Mouse (Mus musculus) 416B (cell line): ENCODE measurements at regions not wholly inside any gene's neighbourhood (a gene's known extent, or its start where the extent isn't known, plus 50 kb on each side); places are given as distances from the start of the nearest gene placed in this dataset.

Experiments
- DNase-seq: peaks from one replicate; pipeline ENCODE4 v3.0.0; 2011; ENCODE audit warnings: low read depth

DNA sequence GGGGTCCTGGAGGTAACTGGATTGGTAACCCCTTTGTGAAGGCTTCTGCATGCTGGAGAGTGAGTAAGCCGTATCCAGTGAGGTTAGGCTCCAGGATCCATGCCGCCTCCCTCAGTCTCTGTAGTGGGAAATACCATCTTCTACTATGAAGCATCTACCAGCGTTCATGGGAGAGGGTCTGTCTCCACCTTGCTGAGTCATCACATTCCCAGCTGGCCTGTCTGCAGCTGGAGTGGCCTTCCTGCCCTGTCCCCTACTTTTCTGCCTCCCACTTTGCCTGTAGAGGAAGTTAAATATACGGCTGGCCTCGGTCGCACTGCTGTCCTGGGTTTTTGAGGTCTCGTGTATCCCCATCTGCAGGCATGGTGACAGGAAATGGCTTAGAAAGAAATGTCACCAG lies 78.0 kb upstream of the Sec14l1 start:
- no peak for DNase-seq

GRCm38 (mm10) chr11:117038282-117039106 lies 76.5 kb upstream of the Sec14l1 start:
- DNase-seq, result no peak

DNA sequence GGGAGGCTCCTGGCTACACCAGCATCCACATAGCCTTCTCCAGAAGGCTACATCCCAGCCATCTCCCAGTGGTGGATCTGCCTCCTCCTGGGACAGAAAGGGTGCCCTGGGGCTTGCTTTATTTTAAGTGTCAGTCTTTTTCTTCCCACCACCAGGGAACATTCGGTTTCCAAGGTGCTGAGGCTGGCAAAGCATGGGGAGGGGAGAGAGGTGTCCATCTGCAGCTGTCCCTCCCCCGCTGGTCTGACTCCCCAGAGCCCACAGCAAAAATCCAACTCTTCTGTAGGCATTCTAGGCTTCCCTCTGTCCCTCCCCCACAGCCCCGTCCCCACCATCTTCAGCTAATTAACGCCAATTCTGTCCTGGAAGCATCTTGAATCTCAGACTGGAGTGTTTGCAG lies 74.1 kb upstream of the Sec14l1 start:
- no peak for DNase-seq

GRCm38 (mm10) chr11:117042336-117042735 lies 72.6 kb upstream of the Sec14l1 start:
- no peak for DNase-seq

- DNase-seq, result peak; percentile 34
Observed at GRCm38 (mm10) chr11:117043524-117043923, 71.4 kb upstream of the Sec14l1 start.

GRCm38 (mm10) chr11:117044731-117045130 lies 70.2 kb upstream of the Sec14l1 start:
- DNase-seq, result no peak

GRCm38 (mm10) chr11:117046636-117047035 lies 68.3 kb upstream of the Sec14l1 start:
- DNase-seq, result no peak

DNA sequence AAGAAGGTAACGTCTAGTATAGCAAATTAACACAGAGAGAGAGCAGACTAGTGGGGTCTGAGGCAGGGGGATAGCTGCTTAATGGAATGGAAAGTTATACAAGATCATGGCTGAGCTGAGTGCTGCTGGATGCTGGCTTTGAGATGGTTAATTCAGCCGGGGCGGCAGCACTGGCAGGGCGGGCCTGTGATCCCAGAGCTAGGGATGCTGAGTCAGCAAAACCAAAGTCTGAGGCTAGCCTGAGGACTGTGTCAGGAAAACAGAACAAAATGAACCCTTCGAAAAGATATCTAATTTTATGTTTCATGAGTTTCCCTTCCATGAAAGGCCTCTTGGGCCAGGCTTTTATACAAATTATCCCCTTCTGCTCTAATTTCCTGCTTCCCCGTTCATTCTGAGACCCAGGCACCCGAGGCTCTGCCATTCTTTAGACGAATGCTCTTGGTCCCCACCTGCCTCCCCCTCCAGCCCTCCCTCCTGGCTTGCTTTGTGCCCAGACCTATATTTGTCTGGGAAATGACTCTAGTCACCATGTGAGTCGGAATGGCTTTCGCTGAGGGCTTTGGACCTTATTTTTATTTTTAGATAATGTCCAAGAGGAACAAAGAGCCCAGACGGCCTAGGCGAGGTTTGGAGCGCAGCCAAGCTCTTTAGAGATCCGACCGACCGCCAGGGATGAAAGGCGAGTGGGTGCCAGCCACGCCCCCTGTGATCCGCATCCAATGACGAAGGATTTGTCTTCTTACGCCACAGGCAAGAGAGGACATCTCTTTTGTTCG lies 67.6 kb upstream of the Sec14l1 start:
- no peak for DNase-seq

- no peak for DNase-seq
Observed at GRCm38 (mm10) chr11:117048911-117049310, 66.1 kb upstream of the Sec14l1 start.

GRCm38 (mm10) chr11:117050788-117051187 lies 64.2 kb upstream of the Sec14l1 start:
- DNase-seq, result no peak

DNA sequence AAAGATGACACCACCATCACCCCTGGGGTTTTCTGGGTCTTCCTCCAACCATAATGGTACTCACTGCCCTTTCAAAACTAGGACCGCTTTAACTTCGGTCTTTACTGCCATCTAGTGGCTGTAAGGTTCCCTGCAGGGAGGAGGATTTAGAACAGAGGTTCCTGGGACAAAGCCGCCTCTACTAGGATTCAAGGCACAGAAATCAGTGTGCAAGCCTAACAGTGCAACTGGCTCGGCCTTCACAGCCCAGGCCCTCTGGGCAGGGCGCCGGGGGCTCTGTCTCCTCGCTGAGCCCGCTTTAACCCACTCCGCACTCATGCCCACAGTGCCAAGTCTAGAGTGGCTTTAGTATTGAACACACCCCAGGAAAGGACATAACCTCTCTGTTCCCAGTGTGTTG lies 58.0 kb upstream of the Sec14l1 start:
- DNase-seq, result peak; percentile 67

DNA sequence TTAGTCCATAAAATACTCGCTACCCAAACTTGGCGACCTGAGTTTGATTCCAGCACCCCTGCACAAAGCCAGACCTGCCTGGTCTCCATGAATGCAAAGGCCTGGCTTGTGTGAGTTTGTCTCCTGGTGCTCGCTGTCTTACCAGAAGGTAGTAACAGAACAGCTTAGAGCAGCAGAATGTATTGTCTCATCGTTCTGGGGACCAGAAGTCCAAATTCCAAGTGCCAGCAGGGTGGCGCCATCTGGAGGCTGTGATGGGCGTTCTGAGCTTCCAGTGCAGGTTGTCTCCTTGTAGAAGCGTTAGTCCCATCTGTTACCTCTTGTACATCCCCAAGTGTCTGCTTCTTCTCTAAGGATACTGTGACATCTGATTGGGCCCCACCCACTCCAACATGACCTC lies 57.5 kb upstream of the Sec14l1 start:
- peak; percentile 41 for DNase-seq

GRCm38 (mm10) chr11:117059120-117059519 lies 55.8 kb upstream of the Sec14l1 start:
- DNase-seq, result no peak

GRCm38 (mm10) chr11:117059981-117060705 lies 54.8 kb upstream of the Sec14l1 start:
- DNase-seq, result no peak

GRCm38 (mm10) chr11:117060706-117061337 lies 54.1 kb upstream of the Sec14l1 start:
- DNase-seq, result no peak

- no peak for DNase-seq
Observed at GRCm38 (mm10) chr11:117062772-117063499, 52.0 kb upstream of the Sec14l1 start.
